Mouse (Mus musculus) stomach, postnatal 0 days (tissue): ENCODE results near the gene Lrat. TPM values are rescaled to one million over a fixed set of nuclear protein-coding genes. Genes with fewer than 3 reads are reported as not detected.

Source experiments
- ATAC-seq: fragments of 200-750 bp; cut with Nextera tagmentation; 2 replicates; pipeline ENCODE4 v1.8.0; 2017; ENCODE audit not compliant: low FRiP score, low TSS enrichment
- DNase-seq: peaks from one replicate; pipeline ENCODE4 v3.0.0-alpha.2; 2016; ENCODE audit warnings: low spot score
- H3K27ac ChIP-seq: fragments of 300-500 bp; sonication (generic); replicated peaks from 2 replicates; pipeline ENCODE4 v1.5.1; 2014; ENCODE audit warnings: mild to moderate bottlenecking, control low read depth
- H3K27me3 ChIP-seq: fragments of 300-500 bp; sonication (generic); 2 replicates; pipeline ENCODE4 v1.6.1; 2014; ENCODE audit warnings: low read length; ENCODE audit not compliant: control insufficient read depth, insufficient read depth
- H3K36me3 ChIP-seq: fragments of 300-500 bp; sonication (generic); 2 replicates; pipeline ENCODE4 v1.6.1; 2014; ENCODE audit warnings: low read length, mixed read lengths; ENCODE audit not compliant: control insufficient read depth, insufficient read depth
- H3K4me1 ChIP-seq: fragments of 300-500 bp; sonication (generic); replicated peaks from 2 replicates; pipeline ENCODE4 v1.6.1; 2014; ENCODE audit warnings: antibody characterized with exemption; ENCODE audit not compliant: control insufficient read depth, insufficient read depth
- H3K4me2 ChIP-seq: fragments of 300-500 bp; sonication (generic); replicated peaks from 2 replicates; pipeline ENCODE4 v1.6.1; 2014; ENCODE audit warnings: low read depth, mild to moderate bottlenecking, control low read depth, moderate library complexity
- H3K4me3 ChIP-seq: fragments of 300-500 bp; sonication (generic); 2 replicates; pipeline ENCODE4 v1.5.1; 2014; ENCODE audit warnings: low read depth, low read length, control low read depth
- H3K9ac ChIP-seq: fragments of 300-500 bp; sonication (generic); 2 replicates; pipeline ENCODE4 v1.6.1; 2014; ENCODE audit warnings: mild to moderate bottlenecking, low read length, control low read depth, mixed read lengths
- H3K9me3 ChIP-seq: fragments of 300-500 bp; sonication (generic); 2 replicates; pipeline ENCODE4 v1.6.1; 2016; ENCODE audit warnings: low read length; ENCODE audit not compliant: control insufficient read depth
- CTCF ChIP-seq: IDR thresholded peaks from 2 replicates; pipeline ENCODE4 v1.5.1; 2016; ENCODE audit warnings: antibody characterized with exemption, low read depth, mild to moderate bottlenecking, moderate library complexity
- EP300 ChIP-seq: optimal IDR thresholded peaks from 2 replicates; pipeline ENCODE3; 2016; ENCODE audit warnings: antibody characterized with exemption
- WGBS: fragments of 180-500 bp; shearing (Covaris S2); extraction: QIAGEN DNeasy Blood & Tissue Kit; methylation state at CpG from one replicate; pipeline ENCODE4 v1.1.7; 2014; 5-methylcytosine and 5-hydroxymethylcytosine counted together
- polyA plus RNA-seq: library from polyadenylated mRNA; unstranded; fragments of >200 nt; fragmentation: Nextera tagmentation; extraction: Ambion mirVana; gene quantifications from 2 replicates; pipeline ENCODE4 v1.2.1, GENCODE M21; 2015

Lrat gene
- polyA plus RNA-seq, 1 experiment from 2014 or later: 0.02 TPM

- DNase-seq (no peak), ATAC-seq (no peak)
- TF ChIP-seq CTCF (peak; percentile 86), EP300 (no peak)
- no peak overlapping the region for H3K27ac ChIP-seq
- no peaks in the 10 kb centered on the region for H3K9me3 ChIP-seq
- 0 out of 2 replicates have a peak, but pooled peaks cover 5% of the 10 kb centered on the region for H3K27me3 ChIP-seq
- H3K9ac ChIP-seq: no peak overlapping the region
- H3K4me3 ChIP-seq: no peak overlapping the region
- H3K36me3 ChIP-seq: no peaks in the 10 kb centered on the region
- WGBS: 4% methylated on average over 4 of the region's 4 CpGs
- no peaks in the 10 kb centered on the region for H3K4me1 ChIP-seq
- H3K4me2 ChIP-seq: no peak overlapping the region
These were observed 26.5 kb downstream of the Lrat start for GRCm38 (mm10) chr3:82877258-82877657.

GRCm38 (mm10) chr3:82876372-82876739, 27.4 kb downstream of the Lrat start, which contains the start of gene Rbm46:
Gene Rbm46 (minus strand): TSS chr3:82876483.
- TF ChIP-seq EP300: no peak
- TF ChIP-seq CTCF: no peak
- WGBS: 20% methylated on average over 36 of the region's 36 CpGs
- Histone ChIP-seq H3K9ac (no peak within 1 kb of the TSS), H3K27me3 (0 out of 2 replicates have a peak, but pooled peaks cover 5% of the 10 kb centered on the region), H3K36me3 (no peaks in the 10 kb centered on the region), H3K4me3 (peak within 1 kb of the TSS; percentile 35), H3K4me1 (no peaks in the 10 kb centered on the region), H3K9me3 (no peaks in the 10 kb centered on the region), H3K27ac (no peak within 1 kb of the TSS), H3K4me2 (peak within 1 kb of the TSS; percentile 51)
- ATAC-seq (peak; percentile 89), DNase-seq (peak; percentile 76)

GRCm38 (mm10) chr3:82875671-82876371, 28.0 kb downstream of the Lrat start:
- Histone ChIP-seq H3K27ac (no peak overlapping the region), H3K36me3 (no peaks in the 10 kb centered on the region), H3K4me2 (peak overlapping the region; percentile 51), H3K27me3 (0 out of 2 replicates have a peak, but pooled peaks cover 5% of the 10 kb centered on the region), H3K9me3 (no peaks in the 10 kb centered on the region), H3K4me1 (no peaks in the 10 kb centered on the region), H3K4me3 (peak overlapping the region; percentile 35), H3K9ac (no peak overlapping the region)
- TF ChIP-seq CTCF: no peak
- TF ChIP-seq EP300: no peak
- 25% methylated on average over 51 of the region's 69 CpGs for WGBS
- DNase-seq: no peak
- ATAC-seq: no peak

- H3K9me3 ChIP-seq: no peaks in the 10 kb centered on the region
- no peaks in the 10 kb centered on the region for H3K4me1 ChIP-seq
- H3K9ac ChIP-seq: no peak overlapping the region
- no peak for TF ChIP-seq EP300
- peak; percentile 77 for TF ChIP-seq CTCF
- ATAC-seq (no peak), DNase-seq (no peak)
- H3K27me3 ChIP-seq: no peaks in the 10 kb centered on the region
- WGBS: 26% methylated on average over 4 of the region's 4 CpGs
- no peak overlapping the region for H3K4me3 ChIP-seq
- no peak overlapping the region for H3K4me2 ChIP-seq
- no peaks in the 10 kb centered on the region for H3K36me3 ChIP-seq
- no peak overlapping the region for H3K27ac ChIP-seq
These were observed 46.2 kb downstream of the Lrat start for GRCm38 (mm10) chr3:82857414-82858077.

Other genes starting within 250 kb of the Lrat start
- gene Rbm46, start 27.5 kb downstream of the Lrat start, polyA plus RNA-seq: 1.2 and 1.5 TPM in 2 replicates
- 4.6 and 11.2 TPM in 2 replicates for gene Fgg, start 103.8 kb upstream of the Lrat start, polyA plus RNA-seq
- gene Fga, start 122.1 kb upstream of the Lrat start, polyA plus RNA-seq: 3.9 and 10.0 TPM in 2 replicates
- 2.8 and 6.1 TPM in 2 replicates for gene Fgb, start 145.9 kb upstream of the Lrat start, polyA plus RNA-seq
- gene Plrg1, start 151.5 kb upstream of the Lrat start, polyA plus RNA-seq: 43.7 and 44.6 TPM in 2 replicates
- 0.35 and 0.53 TPM in 2 replicates for gene Dchs2, start 224.0 kb upstream of the Lrat start, polyA plus RNA-seq